Mouse (Mus musculus): ENCODE data around the gene Slamf6. TPM values are rescaled to one million over a fixed set of nuclear protein-coding genes. Genes with fewer than 3 reads are reported as not detected.

The Slamf6 gene
- polyA plus RNA-seq, 1 experiment: not detected

GRCm38 (mm10) chr1:171977891-171978290 is 60.6 kb downstream of the Slamf6 start:
- no peak overlapping the region for H3K4me3 ChIP-seq (replicated peaks; ENCODE audit: insufficient read depth, low read depth, low read length)
- TF ChIP-seq CTCF (IDR thresholded peaks at IDR 0.05; ENCODE audit: borderline replicate concordance, insufficient read depth, low read depth, low read length) (no peak), POLR2A (IDR thresholded peaks at IDR 0.05; ENCODE audit: borderline replicate concordance, insufficient read depth, low read length) (no peak)
- WGBS: 90% methylated on average over 2 of the region's 2 CpGs
- H3K4me1 ChIP-seq (ENCODE audit: control insufficient read depth, insufficient read depth, low read length): no peaks in the 10 kb centered on the region
- DNase-seq: no peak
- no peaks in the 10 kb centered on the region for H3K27me3 ChIP-seq (ENCODE audit: control insufficient read depth, insufficient read depth, low read length)
- H3K27ac ChIP-seq (ENCODE audit: insufficient read depth, low read length): no peak overlapping the region

GRCm38 (mm10) chr1:171979969-171980730 is 62.8 kb downstream of the Slamf6 start:
- no peak overlapping the region for H3K4me3 ChIP-seq (replicated peaks; ENCODE audit: insufficient read depth, low read depth, low read length)
- TF ChIP-seq CTCF (IDR thresholded peaks at IDR 0.05; ENCODE audit: borderline replicate concordance, insufficient read depth, low read depth, low read length): no peak
- no peak for TF ChIP-seq POLR2A (IDR thresholded peaks at IDR 0.05; ENCODE audit: borderline replicate concordance, insufficient read depth, low read length)
- WGBS: 67% methylated on average over 13 of the region's 13 CpGs
- no peak for DNase-seq
- no peaks in the 10 kb centered on the region; the same call in 1 of the 2 replicates for H3K27me3 ChIP-seq (ENCODE audit: control insufficient read depth, insufficient read depth, low read length)
- H3K27ac ChIP-seq (ENCODE audit: insufficient read depth, low read length): no peak overlapping the region
- no peaks in the 10 kb centered on the region for H3K4me1 ChIP-seq (ENCODE audit: control insufficient read depth, insufficient read depth, low read length)

DNA sequence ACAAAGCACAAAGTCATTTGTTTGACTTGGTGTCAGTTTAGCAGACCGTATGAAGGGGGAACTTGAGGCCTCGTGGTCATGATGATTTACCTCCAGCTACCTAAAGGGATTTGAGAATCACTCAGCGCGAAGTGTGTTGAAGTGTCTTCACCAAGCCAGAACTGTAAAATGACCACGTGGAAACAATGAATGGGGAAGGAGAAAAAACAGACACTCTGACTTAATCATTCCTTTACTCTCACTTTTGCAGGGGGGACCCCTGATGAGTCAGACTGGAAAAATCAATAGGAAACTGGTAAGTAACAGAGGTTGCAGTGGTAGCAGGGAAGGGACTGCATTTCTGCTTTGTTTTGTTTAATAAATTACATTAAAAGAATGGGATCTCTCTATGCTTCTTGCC is 64.9 kb downstream of the Slamf6 start:
- 67% methylated on average over 5 of the region's 5 CpGs for WGBS
- TF ChIP-seq POLR2A (IDR thresholded peaks at IDR 0.05; ENCODE audit: borderline replicate concordance, insufficient read depth, low read length) (no peak), CTCF (IDR thresholded peaks at IDR 0.05; ENCODE audit: borderline replicate concordance, insufficient read depth, low read depth, low read length) (no peak)
- DNase-seq: no peak

GRCm38 (mm10) chr1:171982740-171983139 is 65.4 kb downstream of the Slamf6 start:
- WGBS: 73% methylated on average over 4 of the region's 4 CpGs

More for the DNA sequence above, 64.9 kb downstream of the Slamf6 start:
- Histone ChIP-seq H3K27ac (ENCODE audit: insufficient read depth, low read length) (no peak overlapping the region), H3K4me3 (replicated peaks; ENCODE audit: insufficient read depth, low read depth, low read length) (no peak overlapping the region), H3K27me3 (ENCODE audit: control insufficient read depth, insufficient read depth, low read length) (no peaks in the 10 kb centered on the region; the same call in 1 of the 2 replicates), H3K4me1 (ENCODE audit: control insufficient read depth, insufficient read depth, low read length) (no peaks in the 10 kb centered on the region)

DNA sequence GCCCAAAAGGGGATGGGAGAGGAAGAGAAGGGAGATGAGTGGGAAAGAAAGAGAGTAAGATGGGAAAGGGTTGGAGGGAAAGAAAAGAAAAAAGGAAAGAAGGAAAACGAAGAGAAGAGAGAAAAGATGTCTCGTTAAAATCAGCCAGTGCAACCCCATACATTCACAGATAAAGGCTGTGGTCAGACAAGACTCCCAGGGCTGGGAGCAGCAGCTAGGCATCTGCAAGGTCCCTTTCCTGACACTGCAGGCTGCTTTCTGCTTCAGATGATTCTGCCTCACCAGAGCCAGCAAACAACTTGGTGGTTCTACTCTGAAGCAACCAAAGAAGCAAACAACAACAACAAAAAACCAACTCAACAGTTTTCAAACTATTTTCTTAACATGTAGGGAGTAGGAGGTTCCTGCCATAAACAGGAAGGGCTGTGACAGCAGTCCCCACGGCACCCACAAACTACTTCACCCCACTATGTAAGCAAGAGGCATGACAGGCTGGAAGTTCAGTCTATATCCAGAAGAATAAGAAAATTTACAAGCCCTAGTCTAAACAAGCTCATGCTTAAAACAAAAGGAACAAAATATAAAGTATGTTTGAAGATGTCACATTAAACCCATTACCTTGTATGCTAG is 66.2 kb downstream of the Slamf6 start:
- Histone ChIP-seq H3K4me3 (replicated peaks; ENCODE audit: insufficient read depth, low read depth, low read length) (no peak overlapping the region), H3K27me3 (ENCODE audit: control insufficient read depth, insufficient read depth, low read length) (no peaks in the 10 kb centered on the region; the same call in 1 of the 2 replicates), H3K27ac (ENCODE audit: insufficient read depth, low read length) (no peak overlapping the region), H3K4me1 (ENCODE audit: control insufficient read depth, insufficient read depth, low read length) (no peaks in the 10 kb centered on the region)
- 78% methylated on average over 3 of the region's 3 CpGs for WGBS
- no peak for DNase-seq
- TF ChIP-seq CTCF (IDR thresholded peaks at IDR 0.05; ENCODE audit: borderline replicate concordance, insufficient read depth, low read depth, low read length): no peak
- no peak for TF ChIP-seq POLR2A (IDR thresholded peaks at IDR 0.05; ENCODE audit: borderline replicate concordance, insufficient read depth, low read length)

More at GRCm38 (mm10) chr1:171982740-171983139, 65.4 kb downstream of the Slamf6 start:
- TF ChIP-seq POLR2A (IDR thresholded peaks at IDR 0.05; ENCODE audit: borderline replicate concordance, insufficient read depth, low read length) (no peak), CTCF (IDR thresholded peaks at IDR 0.05; ENCODE audit: borderline replicate concordance, insufficient read depth, low read depth, low read length) (no peak)
- no peak overlapping the region for H3K4me3 ChIP-seq (replicated peaks; ENCODE audit: insufficient read depth, low read depth, low read length)
- DNase-seq: no peak
- no peaks in the 10 kb centered on the region for H3K4me1 ChIP-seq (ENCODE audit: control insufficient read depth, insufficient read depth, low read length)
- no peaks in the 10 kb centered on the region; the same call in 1 of the 2 replicates for H3K27me3 ChIP-seq (ENCODE audit: control insufficient read depth, insufficient read depth, low read length)
- no peak overlapping the region for H3K27ac ChIP-seq (ENCODE audit: insufficient read depth, low read length)

DNA sequence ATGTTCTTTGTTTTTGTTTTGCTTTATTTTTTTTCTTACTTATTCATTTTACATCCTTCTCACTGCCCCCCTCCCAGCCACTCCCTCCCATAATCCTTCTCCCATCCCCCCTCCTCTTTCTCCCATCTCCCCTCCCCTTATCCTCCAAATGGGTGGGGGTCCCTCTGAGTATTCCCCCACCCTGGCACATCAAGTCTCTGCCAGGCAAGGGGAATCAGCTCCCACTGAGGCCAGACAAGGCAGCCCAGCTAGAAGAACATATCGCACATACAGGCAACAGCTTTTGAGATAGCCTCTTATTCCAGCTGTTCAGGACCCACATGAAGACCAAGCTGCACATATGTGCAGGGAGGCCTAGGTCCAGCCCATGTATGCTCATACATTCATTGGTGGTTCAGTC is 66.8 kb downstream of the Slamf6 start:
- WGBS: 94% methylated on average over 1 of the region's 1 CpGs
- Histone ChIP-seq H3K4me3 (replicated peaks; ENCODE audit: insufficient read depth, low read depth, low read length) (no peak overlapping the region), H3K4me1 (ENCODE audit: control insufficient read depth, insufficient read depth, low read length) (no peaks in the 10 kb centered on the region), H3K27ac (ENCODE audit: insufficient read depth, low read length) (no peak overlapping the region), H3K27me3 (ENCODE audit: control insufficient read depth, insufficient read depth, low read length) (no peaks in the 10 kb centered on the region; the same call in 1 of the 2 replicates)
- TF ChIP-seq CTCF (IDR thresholded peaks at IDR 0.05; ENCODE audit: borderline replicate concordance, insufficient read depth, low read depth, low read length) (no peak), POLR2A (IDR thresholded peaks at IDR 0.05; ENCODE audit: borderline replicate concordance, insufficient read depth, low read length) (no peak)
- no peak for DNase-seq

DNA sequence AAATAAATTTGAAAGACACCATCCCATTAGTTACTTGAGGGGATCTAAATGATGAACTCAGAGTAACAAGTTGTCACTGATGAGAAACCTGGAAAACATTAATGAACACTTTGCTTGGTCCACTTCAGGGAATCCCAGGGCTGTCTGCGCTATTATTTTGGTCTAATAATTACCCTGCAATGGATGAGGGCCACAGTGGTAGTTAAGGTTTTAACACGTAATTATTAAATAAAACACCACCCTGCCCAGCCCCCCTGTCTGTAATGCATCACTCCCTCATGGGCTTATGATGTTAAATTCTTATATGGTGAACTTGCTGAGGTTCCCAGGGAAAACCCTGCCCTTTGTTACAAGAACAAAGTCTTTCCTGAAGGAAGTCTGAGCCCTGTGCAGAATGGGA is 74.6 kb downstream of the Slamf6 start:
- Histone ChIP-seq H3K4me1 (ENCODE audit: control insufficient read depth, insufficient read depth, low read length) (no peaks in the 10 kb centered on the region), H3K27me3 (ENCODE audit: control insufficient read depth, insufficient read depth, low read length) (no peaks in the 10 kb centered on the region), H3K27ac (ENCODE audit: insufficient read depth, low read length) (no peak overlapping the region), H3K4me3 (replicated peaks; ENCODE audit: insufficient read depth, low read depth, low read length) (no peak overlapping the region)
- 90% methylated on average over 2 of the region's 2 CpGs for WGBS
- no peak for DNase-seq
- TF ChIP-seq CTCF (IDR thresholded peaks at IDR 0.05; ENCODE audit: borderline replicate concordance, insufficient read depth, low read depth, low read length): no peak
- no peak for TF ChIP-seq POLR2A (IDR thresholded peaks at IDR 0.05; ENCODE audit: borderline replicate concordance, insufficient read depth, low read length)

Data from cerebellum, adult 2 months (tissue).